Mouse (Mus musculus) midbrain, embryonic 10.5 days (tissue): ENCODE data around the gene Gm20852. TPM values are rescaled to one million over a fixed set of nuclear protein-coding genes. Genes with fewer than 3 reads are reported as not detected.
"Not testable (repeated sequence)": the region's sequence is repeated elsewhere in the genome, so short reads cannot be mapped to it uniquely, and the experiment has no call there.

Experiments used
- DNase-seq: peaks from one replicate; pipeline ENCODE4 v3.0.0-alpha.2; 2017; ENCODE audit warnings: low spot score
- H3K27ac ChIP-seq: fragments of 300-500 bp; sonication (generic); replicated peaks from 2 replicates; pipeline ENCODE4 v1.5.1; 2016; ENCODE audit warnings: mild to moderate bottlenecking
- H3K27me3 ChIP-seq: fragments of 300-500 bp; sonication (generic); 2 replicates; pipeline ENCODE4 v1.6.1; 2016; ENCODE audit warnings: low read depth, mild to moderate bottlenecking; ENCODE audit not compliant: poor library complexity, severe bottlenecking
- H3K36me3 ChIP-seq: fragments of 300-500 bp; sonication (generic); 2 replicates; pipeline ENCODE4 v1.6.1; 2016; ENCODE audit warnings: mild to moderate bottlenecking, moderate library complexity
- H3K4me1 ChIP-seq: fragments of 300-500 bp; sonication (generic); 2 replicates; pipeline ENCODE4 v1.6.1; 2016
- H3K4me3 ChIP-seq: fragments of 300-500 bp; sonication (generic); 2 replicates; pipeline ENCODE4 v1.5.1; 2016; ENCODE audit warnings: mild to moderate bottlenecking, moderate library complexity
- H3K9me3 ChIP-seq: fragments of 300-500 bp; sonication (generic); replicated peaks from 2 replicates; pipeline ENCODE4 v1.6.1; 2016; ENCODE audit warnings: mild to moderate bottlenecking
- WGBS: fragments of 180-500 bp; shearing (Covaris S2); methylation state at CpG from one replicate; pipeline ENCODE4 v1.1.7; 2016; 5-methylcytosine and 5-hydroxymethylcytosine counted together
- polyA plus RNA-seq: library from polyadenylated mRNA; unstranded; fragments of >200 nt; fragmentation: Nextera tagmentation; extraction: Ambion mirVana; gene quantifications from 2 replicates; pipeline ENCODE4 v1.2.1, GENCODE M21; 2016

Gm20852 gene
- polyA plus RNA-seq = not detected in 2 replicates

DNA sequence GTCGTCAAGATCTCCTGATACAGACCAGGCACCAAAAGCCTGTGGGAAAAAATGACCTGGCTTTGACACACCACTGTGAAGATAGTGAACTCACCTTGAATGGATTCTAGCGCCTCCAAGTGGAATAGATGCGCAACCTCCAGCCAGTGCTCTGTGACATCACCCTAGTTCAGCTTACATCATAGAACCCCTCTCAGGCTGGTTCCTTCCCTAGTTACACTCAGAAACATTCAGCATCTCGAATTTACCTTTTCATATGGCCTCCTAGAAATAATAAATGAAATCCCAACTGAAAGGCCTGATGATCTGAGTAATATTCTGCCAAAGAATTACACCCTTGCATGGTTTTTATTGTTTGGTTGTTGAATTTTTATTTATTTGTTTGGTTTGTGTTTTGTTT, at the start of gene Gm20852:
Gene Gm20852, minus strand, starts transcription at position 101 of the 400 bp plus-strand sequence.
- H3K4me3 ChIP-seq, H3K27ac ChIP-seq: not testable (repeated sequence)
- no CpG with 5 or more reads among the region's 4 CpGs for WGBS

More for the DNA sequence above, at the start of gene Gm20852:
- H3K27me3 ChIP-seq, H3K4me1 ChIP-seq, DNase-seq, H3K36me3 ChIP-seq, H3K9me3 ChIP-seq: not testable (repeated sequence)
